Mouse (Mus musculus) heart, embryonic 11.5 days (tissue): ENCODE measurements around the gene Edn2. TPM values are rescaled to one million over a fixed set of nuclear protein-coding genes. Genes with fewer than 3 reads are reported as not detected.

Source experiments
- ATAC-seq: fragments of 200-750 bp; cut with Nextera tagmentation; replicated peaks from 2 replicates; pipeline ENCODE4 v1.8.0; 2017; ENCODE audit warnings: moderate library complexity; ENCODE audit not compliant: insufficient number of reproducible peaks, low FRiP score, low TSS enrichment
- H3K27ac ChIP-seq: fragments of 300-500 bp; sonication (generic); 2 replicates; pipeline ENCODE4 v1.5.1; 2014; ENCODE audit warnings: mild to moderate bottlenecking, low read depth, low read length
- H3K27me3 ChIP-seq: fragments of 300-500 bp; sonication (generic); 2 replicates; pipeline ENCODE4 v1.6.1; 2014; ENCODE audit warnings: mild to moderate bottlenecking, low read length, mixed read lengths; ENCODE audit not compliant: control insufficient read depth, insufficient read depth
- H3K36me3 ChIP-seq: fragments of 300-500 bp; sonication (generic); 2 replicates; pipeline ENCODE4 v1.6.1; 2014; ENCODE audit warnings: mild to moderate bottlenecking, low read length, moderate library complexity, mixed read lengths; ENCODE audit not compliant: control insufficient read depth, insufficient read depth
- H3K4me1 ChIP-seq: fragments of 300-500 bp; sonication (generic); 2 replicates; pipeline ENCODE4 v1.6.1; 2014; ENCODE audit warnings: low read length; ENCODE audit not compliant: control insufficient read depth, insufficient read depth
- H3K4me2 ChIP-seq: fragments of 300-500 bp; sonication (generic); 2 replicates; pipeline ENCODE4 v1.6.1; 2014; ENCODE audit warnings: mild to moderate bottlenecking, moderate library complexity
- H3K4me3 ChIP-seq: fragments of 300-500 bp; sonication (generic); 2 replicates; pipeline ENCODE4 v1.5.1; 2014; ENCODE audit warnings: low read depth, low read length
- H3K9ac ChIP-seq: fragments of 300-500 bp; sonication (generic); 2 replicates; pipeline ENCODE4 v1.6.1; 2014; ENCODE audit warnings: mild to moderate bottlenecking, low read depth, low read length, moderate library complexity
- H3K9me3 ChIP-seq: fragments of 300-500 bp; sonication (generic); replicated peaks from 2 replicates; pipeline ENCODE4 v1.6.1; 2016; ENCODE audit warnings: low read length; ENCODE audit not compliant: control insufficient read depth
- WGBS: fragments of 180-500 bp; shearing (Covaris S2); extraction: QIAGEN DNeasy Blood & Tissue Kit; methylation state at CpG from one replicate; pipeline ENCODE4 v1.1.7; 2014; ENCODE audit not compliant: insufficient replicate concordance; 5-methylcytosine and 5-hydroxymethylcytosine counted together
- polyA plus RNA-seq: library from polyadenylated mRNA; unstranded; fragments of >200 nt; fragmentation: Nextera tagmentation; extraction: Ambion mirVana; gene quantifications from 2 replicates; pipeline ENCODE4 v1.2.1, GENCODE M21; 2014

Gene Edn2
- polyA plus RNA-seq, 1 experiment from 2014 or later, result 0.87 TPM

- Histone ChIP-seq H3K36me3 (no peaks in the 10 kb centered on the region), H3K27ac (no peak overlapping the region), H3K4me3 (no peak overlapping the region), H3K4me1 (0 out of 2 replicates have a peak, but pooled peaks cover 2% of the 10 kb centered on the region), H3K4me2 (no peak overlapping the region), H3K9ac (no peak overlapping the region), H3K27me3 (no peaks in the 10 kb centered on the region), H3K9me3 (no peaks in the 10 kb centered on the region)
- 23% methylated on average over 5 of the region's 5 CpGs for WGBS
- ATAC-seq, result no peak
Observed at GRCm38 (mm10) chr4:120184374-120184991, 23.5 kb downstream of the Edn2 start.

- WGBS, result 73% methylated on average over 1 of the region's 1 CpGs
Observed at GRCm38 (mm10) chr4:120186441-120186840, 25.4 kb downstream of the Edn2 start.

GRCm38 (mm10) chr4:120186934-120187333, 25.9 kb downstream of the Edn2 start:
- Histone ChIP-seq H3K27ac (no peak overlapping the region), H3K4me2 (no peak overlapping the region), H3K9ac (no peak overlapping the region), H3K36me3 (no peaks in the 10 kb centered on the region), H3K4me3 (no peak overlapping the region), H3K4me1 (0 out of 2 replicates have a peak, but pooled peaks cover 2% of the 10 kb centered on the region), H3K9me3 (no peaks in the 10 kb centered on the region), H3K27me3 (peaks cover 4% of the 10 kb centered on the region; the same call in 1 of the 2 replicates)
- ATAC-seq, result no peak
- 0% methylated on average over 4 of the region's 4 CpGs for WGBS

More at GRCm38 (mm10) chr4:120186441-120186840, 25.4 kb downstream of the Edn2 start:
- no peak overlapping the region for H3K4me3 ChIP-seq
- no peaks in the 10 kb centered on the region for H3K36me3 ChIP-seq
- no peak overlapping the region for H3K9ac ChIP-seq
- H3K9me3 ChIP-seq, result no peaks in the 10 kb centered on the region
- no peak for ATAC-seq
- H3K27ac ChIP-seq, result no peak overlapping the region
- 0 out of 2 replicates have a peak, but pooled peaks cover 2% of the 10 kb centered on the region for H3K4me1 ChIP-seq
- peaks cover 4% of the 10 kb centered on the region; the same call in 1 of the 2 replicates for H3K27me3 ChIP-seq
- H3K4me2 ChIP-seq, result no peak overlapping the region

- Histone ChIP-seq H3K27ac (no peak overlapping the region), H3K36me3 (no peaks in the 10 kb centered on the region), H3K4me3 (no peak overlapping the region), H3K9ac (no peak overlapping the region), H3K4me2 (no peak overlapping the region), H3K9me3 (no peaks in the 10 kb centered on the region), H3K4me1 (0 out of 2 replicates have a peak, but pooled peaks cover 2% of the 10 kb centered on the region), H3K27me3 (peaks cover 4% of the 10 kb centered on the region; the same call in 1 of the 2 replicates)
- WGBS, result 81% methylated on average over 6 of the region's 6 CpGs
- ATAC-seq, result no peak
Observed at GRCm38 (mm10) chr4:120188204-120188603, 27.2 kb downstream of the Edn2 start.

GRCm38 (mm10) chr4:120188651-120189161, 27.7 kb downstream of the Edn2 start:
- 0 out of 2 replicates have a peak, but pooled peaks cover 2% of the 10 kb centered on the region for H3K4me1 ChIP-seq
- H3K9me3 ChIP-seq, result no peaks in the 10 kb centered on the region
- no peak overlapping the region for H3K4me3 ChIP-seq
- H3K9ac ChIP-seq, result no peak overlapping the region
- H3K27ac ChIP-seq, result no peak overlapping the region
- 87% methylated on average over 10 of the region's 10 CpGs for WGBS
- 0 out of 2 replicates have a peak, but pooled peaks have one; percentile 28 for ATAC-seq
- no peaks in the 10 kb centered on the region for H3K36me3 ChIP-seq
- H3K27me3 ChIP-seq, result peaks cover 4% of the 10 kb centered on the region; the same call in 1 of the 2 replicates
- H3K4me2 ChIP-seq, result no peak overlapping the region

- H3K36me3 ChIP-seq, result no peaks in the 10 kb centered on the region
- H3K9ac ChIP-seq, result no peak overlapping the region
- no peak overlapping the region for H3K4me2 ChIP-seq
- H3K27ac ChIP-seq, result no peak overlapping the region
- WGBS, result 38% methylated on average over 2 of the region's 2 CpGs
- no peak for ATAC-seq
- peaks cover 4% of the 10 kb centered on the region; the same call in 1 of the 2 replicates for H3K27me3 ChIP-seq
- no peaks in the 10 kb centered on the region for H3K9me3 ChIP-seq
- 0 out of 2 replicates have a peak, but pooled peaks cover 2% of the 10 kb centered on the region for H3K4me1 ChIP-seq
- H3K4me3 ChIP-seq, result no peak overlapping the region
Observed at GRCm38 (mm10) chr4:120189941-120190340, 28.9 kb downstream of the Edn2 start.

- Histone ChIP-seq H3K9me3 (no peaks in the 10 kb centered on the region), H3K9ac (no peak overlapping the region), H3K27me3 (peaks cover 4% of the 10 kb centered on the region; the same call in 1 of the 2 replicates), H3K27ac (no peak overlapping the region), H3K4me2 (no peak overlapping the region), H3K36me3 (no peaks in the 10 kb centered on the region), H3K4me1 (0 out of 2 replicates have a peak, but pooled peaks cover 2% of the 10 kb centered on the region), H3K4me3 (no peak overlapping the region)
- 69% methylated on average over 2 of the region's 2 CpGs for WGBS
- no peak for ATAC-seq
Observed at GRCm38 (mm10) chr4:120191987-120192386, 31.0 kb downstream of the Edn2 start.

GRCm38 (mm10) chr4:120194026-120194425, 33.0 kb downstream of the Edn2 start:
- WGBS, result 74% methylated on average over 5 of the region's 5 CpGs
- Histone ChIP-seq H3K4me1 (peaks cover 3% of the 10 kb centered on the region; the same call in 1 of the 2 replicates), H3K27ac (no peak overlapping the region), H3K27me3 (peaks cover 4% of the 10 kb centered on the region; the same call in 1 of the 2 replicates), H3K4me2 (no peak overlapping the region), H3K36me3 (no peaks in the 10 kb centered on the region), H3K9me3 (no peaks in the 10 kb centered on the region), H3K4me3 (no peak overlapping the region), H3K9ac (no peak overlapping the region)
- ATAC-seq, result no peak
